Mouse (Mus musculus) embryo, embryonic 10.5 days (tissue): Measurements from ENCODE around the gene Gm13272.
"Not testable (repeated sequence)": the region's sequence is repeated elsewhere in the genome, so short reads cannot be mapped to it uniquely, and the experiment has no call there.

ENCODE experiments used
- DNase-seq: peaks from one replicate; pipeline ENCODE4 v3.0.0-alpha.2; 2015; ENCODE audit warnings: low spot score

Gm13272 gene

DNA sequence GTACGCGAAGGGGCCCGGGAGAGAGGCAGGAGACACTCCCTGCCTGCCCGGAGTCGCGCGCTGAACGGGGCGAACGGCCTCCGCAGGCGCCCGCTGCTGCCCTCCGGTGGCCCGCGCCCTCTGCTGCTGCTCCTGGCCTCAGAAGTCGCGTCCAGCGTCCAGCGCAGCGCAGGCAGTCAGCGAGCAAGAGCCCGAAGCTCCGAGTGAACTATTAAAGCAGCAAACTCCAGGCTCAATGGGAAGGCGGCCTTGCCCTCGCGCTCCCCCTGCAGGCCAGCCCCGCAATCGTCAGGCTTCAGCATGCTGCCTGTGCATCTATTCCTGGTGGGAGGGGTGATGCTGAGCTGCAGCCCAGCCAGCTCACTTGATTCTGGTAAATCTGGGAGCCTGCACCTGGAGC lies at the start of gene Gm13272:
Gene Gm13272 (plus strand): TSS at position 301 of the 400 bp plus-strand sequence.
- not testable (repeated sequence) for DNase-seq

- peak; percentile 86 for DNase-seq
These were observed 41.2 kb upstream of the Gm13272 start for GRCm38 (mm10) chr4:88738480-88738879.

- DNase-seq = no peak
These were observed 40.6 kb upstream of the Gm13272 start for GRCm38 (mm10) chr4:88739036-88739435.

- DNase-seq = no peak
These were observed 38.2 kb upstream of the Gm13272 start for GRCm38 (mm10) chr4:88741426-88741825.

DNA sequence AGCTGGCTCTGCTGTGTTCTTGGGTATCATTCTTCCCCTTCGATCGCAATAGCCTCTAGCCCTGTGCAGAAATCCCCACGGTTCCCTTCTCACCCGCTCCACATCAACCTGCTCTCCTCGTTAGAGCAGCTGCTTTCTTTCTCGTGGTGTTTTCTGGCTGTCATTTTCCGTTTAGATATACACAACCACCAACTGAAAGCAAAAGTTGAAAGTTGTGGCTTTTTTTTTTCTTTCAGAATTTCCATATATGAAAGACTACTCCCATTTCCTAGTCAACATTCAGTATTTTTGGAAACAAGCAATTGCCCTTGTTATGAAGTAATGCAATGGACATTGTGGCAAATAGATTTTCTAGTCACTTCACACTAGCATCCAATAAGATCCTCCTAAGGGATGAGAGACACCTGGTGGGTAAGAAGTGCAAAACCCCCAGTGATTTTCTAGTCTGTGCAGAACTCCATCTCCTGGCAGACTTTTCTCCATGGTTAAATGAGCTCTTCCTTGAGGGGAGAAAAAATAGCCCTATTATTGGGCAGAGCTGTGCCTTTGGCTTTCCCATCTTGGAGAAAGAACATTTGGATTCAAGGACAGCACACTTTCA lies 36.8 kb upstream of the Gm13272 start:
- no peak for DNase-seq

- DNase-seq = no peak
These were observed 35.4 kb upstream of the Gm13272 start for GRCm38 (mm10) chr4:88744207-88744606.

DNA sequence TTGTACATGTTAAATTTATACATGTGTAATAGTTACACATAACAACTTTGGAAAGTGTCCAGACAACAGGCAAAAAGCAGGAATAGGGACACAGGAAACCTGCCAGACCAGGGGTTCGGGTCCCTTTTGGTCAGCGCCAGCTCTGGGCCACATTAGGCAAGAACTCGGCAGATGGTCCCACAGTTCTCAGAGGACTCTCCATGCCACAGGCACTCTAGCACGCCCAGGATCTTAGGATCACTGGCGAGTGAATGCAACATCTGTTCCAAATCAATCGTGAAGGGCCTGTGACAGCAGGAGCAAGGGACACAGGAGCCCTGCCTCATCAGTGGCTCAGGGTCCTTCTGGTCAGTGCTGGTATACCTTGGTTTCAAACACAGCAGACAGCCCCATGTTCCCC lies 29.7 kb upstream of the Gm13272 start:
- DNase-seq = no peak

GRCm38 (mm10) chr4:88754818-88755340 lies 24.8 kb upstream of the Gm13272 start, which contains the start of gene Gm13271:
Gene Gm13271, plus strand, starts transcription at chr4:88754868.
- DNase-seq = not testable (repeated sequence)

GRCm38 (mm10) chr4:88756581-88757513 lies 22.8 kb upstream of the Gm13272 start:
- peak; percentile 34 for DNase-seq

DNA sequence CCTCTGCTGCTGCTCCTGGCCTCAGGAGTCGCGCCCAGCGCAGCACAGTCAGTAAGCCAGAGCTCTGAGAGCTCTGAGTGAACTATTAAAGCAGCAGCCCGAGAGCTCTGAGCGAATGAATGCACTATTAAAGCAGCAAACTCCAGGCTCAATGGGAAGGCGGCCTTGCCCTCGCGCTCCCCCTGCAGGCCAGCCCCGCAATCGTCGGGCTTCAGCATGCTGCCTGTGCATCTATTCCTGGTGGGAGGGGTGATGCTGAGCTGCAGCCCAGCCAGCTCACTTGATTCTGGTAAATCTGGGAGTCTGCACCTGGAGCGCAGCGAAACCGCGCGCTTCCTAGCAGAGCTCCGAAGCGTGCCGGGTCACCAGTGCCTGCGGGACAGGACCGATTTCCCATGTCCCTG lies 22.0 kb upstream of the Gm13272 start:
- DNase-seq = peak; percentile 91

DNA sequence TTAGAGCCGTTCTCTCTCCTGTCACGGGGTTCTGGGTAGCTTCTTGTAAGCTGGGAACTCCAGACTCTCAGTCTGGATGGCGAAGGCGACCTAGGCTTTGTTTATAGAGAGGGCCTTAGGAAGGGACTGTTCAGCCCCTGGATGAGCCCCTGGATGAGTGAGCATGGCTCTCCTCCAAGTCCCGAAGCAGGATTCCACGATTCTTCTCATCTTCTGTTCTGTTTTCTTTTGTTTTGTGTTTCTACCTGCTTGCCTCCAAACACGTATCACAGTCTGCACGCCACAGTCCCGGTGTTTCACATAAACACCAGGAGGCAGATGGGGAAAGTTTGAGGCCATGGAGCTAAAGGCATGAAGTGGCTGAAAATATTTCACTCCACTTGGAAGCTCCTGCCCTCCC lies 20.9 kb upstream of the Gm13272 start:
- not testable (repeated sequence) for DNase-seq

DNA sequence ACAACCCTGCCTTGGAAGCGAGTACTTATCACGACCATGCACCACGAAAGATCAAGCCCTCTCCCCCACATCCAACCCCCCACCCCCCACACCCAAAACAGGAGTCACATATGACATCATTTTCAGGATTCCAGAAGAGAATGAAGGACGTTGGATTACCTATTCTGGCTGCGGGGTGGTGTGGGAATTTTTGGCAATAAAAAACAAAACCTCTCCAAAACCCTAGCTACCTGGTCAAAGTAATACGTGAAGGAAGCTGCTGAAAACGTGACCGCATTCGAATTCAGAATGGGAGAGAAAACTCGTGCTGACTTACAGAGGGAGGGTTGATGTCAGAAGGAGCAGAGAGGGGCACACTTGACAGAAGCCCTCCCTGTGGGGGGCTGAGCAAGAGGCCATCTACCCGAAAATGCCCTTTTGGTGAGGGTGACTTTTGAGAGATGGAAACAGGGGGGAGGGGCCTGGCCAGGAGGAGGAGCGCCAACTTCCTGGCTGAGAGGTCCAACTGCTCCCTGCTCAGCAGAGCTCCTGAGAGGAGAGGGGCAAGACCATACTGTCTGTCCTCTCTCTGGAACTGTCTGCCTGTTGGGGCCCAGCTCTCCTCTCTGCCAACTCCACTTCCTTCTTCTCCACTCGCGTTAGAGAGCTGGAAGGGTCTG lies 19.9 kb upstream of the Gm13272 start, which contains the start of gene Gm13283:
Gene Gm13283 (plus strand): TSS at position 510 of the 659 bp plus-strand sequence.
- DNase-seq = not testable (repeated sequence)

DNA sequence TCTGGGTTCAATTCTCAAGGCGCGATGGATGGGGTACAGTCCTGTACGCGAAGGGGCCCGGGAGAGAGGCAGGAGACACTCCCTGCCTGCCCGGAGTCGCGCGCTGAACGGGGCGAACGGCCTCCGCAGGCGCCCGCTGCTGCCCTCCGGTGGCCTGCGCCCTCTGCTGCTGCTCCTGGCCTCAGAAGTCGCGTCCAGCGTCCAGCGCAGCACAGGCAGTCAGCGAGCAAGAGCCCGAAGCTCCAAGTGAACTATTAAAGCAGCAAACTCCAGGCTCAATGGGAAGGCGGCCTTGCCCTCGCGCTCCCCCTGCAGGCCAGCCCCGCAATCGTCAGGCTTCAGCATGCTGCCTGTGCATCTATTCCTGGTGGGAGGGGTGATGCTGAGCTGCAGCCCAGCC lies 19.2 kb upstream of the Gm13272 start:
- peak; percentile 81 for DNase-seq

- DNase-seq = not testable (repeated sequence)
These were observed 17.9 kb upstream of the Gm13272 start for GRCm38 (mm10) chr4:88761776-88762175.

DNA sequence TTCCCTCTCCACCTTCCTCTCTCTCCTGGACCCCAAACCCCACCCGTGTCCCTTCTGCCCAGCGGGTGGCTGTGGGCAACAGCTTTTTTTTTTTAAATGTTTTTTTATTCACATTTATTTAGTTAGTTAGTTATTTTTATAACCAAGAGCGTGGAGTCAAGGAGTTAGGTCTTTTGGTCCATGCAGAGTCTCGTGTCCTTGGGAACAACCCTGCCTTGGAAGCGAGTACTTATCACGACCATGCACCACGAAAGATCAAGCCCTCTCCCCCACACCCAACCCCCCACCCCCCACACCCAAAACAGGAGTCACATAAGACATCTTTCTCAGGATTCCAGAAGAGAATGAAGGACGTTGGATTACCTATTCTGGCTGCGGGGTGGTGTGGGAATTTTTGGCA lies 17.3 kb upstream of the Gm13272 start:
- not testable (repeated sequence) for DNase-seq

GRCm38 (mm10) chr4:88763384-88764018 lies 16.1 kb upstream of the Gm13272 start:
- DNase-seq = peak; percentile 81

GRCm38 (mm10) chr4:88773534-88773933 lies 6.1 kb upstream of the Gm13272 start, which contains the start of gene Gm13290:
Gene Gm13290, plus strand, starts transcription at chr4:88773834.
- not testable (repeated sequence) for DNase-seq

DNA sequence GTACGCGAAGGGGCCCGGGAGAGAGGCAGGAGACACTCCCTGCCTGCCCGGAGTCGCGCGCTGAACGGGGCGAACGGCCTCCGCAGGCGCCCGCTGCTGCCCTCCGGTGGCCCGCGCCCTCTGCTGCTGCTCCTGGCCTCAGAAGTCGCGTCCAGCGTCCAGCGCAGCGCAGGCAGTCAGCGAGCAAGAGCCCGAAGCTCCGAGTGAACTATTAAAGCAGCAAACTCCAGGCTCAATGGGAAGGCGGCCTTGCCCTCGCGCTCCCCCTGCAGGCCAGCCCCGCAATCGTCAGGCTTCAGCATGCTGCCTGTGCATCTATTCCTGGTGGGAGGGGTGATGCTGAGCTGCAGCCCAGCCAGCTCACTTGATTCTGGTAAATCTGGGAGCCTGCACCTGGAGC lies 3.0 kb upstream of the Gm13272 start, which contains the start of gene Gm13289:
Gene Gm13289 (plus strand): TSS at position 301 of the 400 bp plus-strand sequence.
- not testable (repeated sequence) for DNase-seq

DNA sequence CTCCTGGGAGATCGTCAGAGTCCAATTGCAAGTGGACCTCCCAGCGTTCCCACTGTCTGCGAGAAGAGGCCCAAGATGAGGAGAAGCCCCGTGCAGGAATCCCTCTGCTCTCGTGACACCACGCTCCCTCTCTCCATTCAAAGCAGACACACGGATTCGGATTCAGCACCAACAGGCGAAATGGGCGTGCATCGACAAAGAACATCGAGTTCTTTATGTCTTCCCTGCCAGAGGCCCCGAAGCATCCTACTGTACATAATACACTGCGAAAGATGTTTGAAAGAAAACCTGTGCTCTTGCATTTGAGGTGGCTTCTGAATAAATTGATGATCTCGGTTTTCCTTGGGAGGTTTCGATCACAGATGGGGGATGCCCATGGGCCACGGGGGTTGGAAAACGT lies 670 bp downstream of the Gm13272 start:
- DNase-seq = not testable (repeated sequence)

GRCm38 (mm10) chr4:88781831-88782230 lies 2.2 kb downstream of the Gm13272 start, which contains the start of gene Ifnz:
Gene Ifnz, plus strand, starts transcription at chr4:88782131.
- not testable (repeated sequence) for DNase-seq

GRCm38 (mm10) chr4:88782335-88782734 lies 2.7 kb downstream of the Gm13272 start:
- not testable (repeated sequence) for DNase-seq
